Mouse (Mus musculus) midbrain, embryonic 14.5 days (tissue): ENCODE data around the gene Clock. TPM values are rescaled to one million over a fixed set of nuclear protein-coding genes. Genes with fewer than 3 reads are reported as not detected.

ENCODE experiments used
- ATAC-seq: fragments of 200-750 bp; cut with Nextera tagmentation; 2 replicates; pipeline ENCODE4 v1.8.0; 2017; ENCODE audit warnings: moderate number of reproducible peaks, moderate library complexity; ENCODE audit not compliant: low FRiP score, low TSS enrichment
- DNase-seq: peaks from one replicate; pipeline ENCODE4 v3.0.0-alpha.2; 2015
- H3K27ac ChIP-seq: fragments of 300-500 bp; sonication (generic); replicated peaks from 2 replicates; pipeline ENCODE4 v1.5.1; 2014; ENCODE audit warnings: mild to moderate bottlenecking, low read depth, low read length, moderate library complexity
- H3K27me3 ChIP-seq: fragments of 300-500 bp; sonication (generic); 2 replicates; pipeline ENCODE4 v1.6.1; 2014; ENCODE audit warnings: low read length, control low read depth, mixed read lengths; ENCODE audit not compliant: control insufficient read depth, insufficient read depth
- H3K36me3 ChIP-seq: fragments of 300-500 bp; sonication (generic); 2 replicates; pipeline ENCODE4 v1.6.1; 2014; ENCODE audit warnings: low read length, control low read depth; ENCODE audit not compliant: control insufficient read depth, insufficient read depth
- H3K4me1 ChIP-seq: fragments of 300-500 bp; sonication (generic); 2 replicates; pipeline ENCODE4 v1.6.1; 2014; ENCODE audit warnings: mild to moderate bottlenecking, antibody characterized with exemption, low read length, control low read depth; ENCODE audit not compliant: control insufficient read depth, insufficient read depth
- H3K4me2 ChIP-seq: fragments of 300-500 bp; sonication (generic); 2 replicates; pipeline ENCODE4 v1.6.1; 2014; ENCODE audit warnings: mild to moderate bottlenecking, low read length, moderate library complexity
- H3K4me3 ChIP-seq: fragments of 300-500 bp; sonication (generic); replicated peaks from 2 replicates; pipeline ENCODE4 v1.5.1; 2014; ENCODE audit warnings: low read depth, low read length
- H3K9ac ChIP-seq: fragments of 300-500 bp; sonication (generic); replicated peaks from 2 replicates; pipeline ENCODE4 v1.6.1; 2014; ENCODE audit warnings: mild to moderate bottlenecking, low read length, moderate library complexity
- H3K9me3 ChIP-seq: fragments of 300-500 bp; sonication (generic); 2 replicates; pipeline ENCODE4 v1.6.1; 2016; ENCODE audit warnings: low read length, control low read depth, mixed read lengths; ENCODE audit not compliant: control insufficient read depth
- WGBS: fragments of 180-500 bp; shearing (Covaris S2); extraction: QIAGEN DNeasy Blood & Tissue Kit; methylation state at CpG from one replicate; pipeline ENCODE4 v1.1.7; 2014; 5-methylcytosine and 5-hydroxymethylcytosine counted together
- polyA plus RNA-seq: library from polyadenylated mRNA; unstranded; fragments of >200 nt; fragmentation: Nextera tagmentation; extraction: Ambion mirVana; gene quantifications from 2 replicates; pipeline ENCODE4 v1.2.1, GENCODE M21; 2014

Gene Clock
- polyA plus RNA-seq, 1 experiment from 2014 or later: 19.2 TPM

DNA sequence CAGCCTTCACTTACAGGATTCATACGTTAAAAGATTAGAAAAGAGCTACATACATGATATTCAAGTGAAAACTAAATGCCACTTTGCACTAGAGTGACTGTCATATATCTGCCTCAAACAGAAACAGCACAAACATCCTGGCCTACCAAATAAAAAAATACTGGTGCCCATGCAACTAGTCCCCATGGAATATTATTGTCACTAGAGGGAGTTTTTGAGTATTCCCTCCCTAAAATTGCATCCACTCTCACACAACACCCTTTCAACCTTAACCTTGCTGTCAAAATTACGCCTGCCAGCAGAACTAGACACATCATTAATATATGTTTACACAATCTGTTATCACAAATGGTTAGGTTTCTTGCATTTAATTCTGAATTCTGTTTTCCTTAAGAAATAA is 2.6 kb downstream of the Clock start:
- Histone ChIP-seq H3K9me3 (no peaks in the 10 kb centered on the region), H3K27me3 (no peaks in the 10 kb centered on the region), H3K4me1 (peaks cover 25% of the 10 kb centered on the region), H3K27ac (no peak overlapping the region), H3K9ac (no peak overlapping the region), H3K4me3 (no peak overlapping the region), H3K4me2 (no peak overlapping the region), H3K36me3 (peaks cover 3% of the 10 kb centered on the region; the same call in 1 of the 2 replicates)
- no peak for ATAC-seq
- WGBS: 86% methylated on average over 2 of the region's 2 CpGs
- DNase-seq: no peak

DNA sequence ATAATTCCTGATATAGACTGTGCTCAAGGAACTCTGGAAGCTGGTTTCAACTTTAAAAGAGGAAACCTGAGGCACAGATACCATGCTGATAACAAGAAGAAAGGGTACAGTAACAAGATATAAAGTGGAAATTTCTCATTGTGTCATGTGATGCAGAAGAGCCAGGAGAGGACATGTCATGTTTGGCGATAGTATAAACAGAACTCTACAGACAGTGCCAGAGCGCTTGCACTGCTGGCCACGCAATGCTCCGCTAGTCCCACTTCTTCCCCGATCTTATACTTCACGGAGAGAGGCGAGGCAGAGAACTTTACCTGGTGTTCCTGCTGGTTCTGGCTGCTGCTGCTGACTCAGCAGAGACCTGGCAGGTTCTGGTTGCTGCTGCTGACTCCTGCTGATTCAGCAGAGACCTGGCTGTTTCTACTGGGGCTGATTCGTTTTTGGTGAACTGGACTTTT is 15.3 kb downstream of the Clock start:
- DNase-seq (no peak), ATAC-seq (no peak)
- Histone ChIP-seq H3K27me3 (no peaks in the 10 kb centered on the region), H3K27ac (no peak overlapping the region), H3K36me3 (no peaks in the 10 kb centered on the region), H3K9me3 (no peaks in the 10 kb centered on the region), H3K9ac (no peak overlapping the region), H3K4me1 (no peaks in the 10 kb centered on the region), H3K4me3 (no peak overlapping the region), H3K4me2 (no peak overlapping the region)
- 89% methylated on average over 8 of the region's 8 CpGs for WGBS

DNA sequence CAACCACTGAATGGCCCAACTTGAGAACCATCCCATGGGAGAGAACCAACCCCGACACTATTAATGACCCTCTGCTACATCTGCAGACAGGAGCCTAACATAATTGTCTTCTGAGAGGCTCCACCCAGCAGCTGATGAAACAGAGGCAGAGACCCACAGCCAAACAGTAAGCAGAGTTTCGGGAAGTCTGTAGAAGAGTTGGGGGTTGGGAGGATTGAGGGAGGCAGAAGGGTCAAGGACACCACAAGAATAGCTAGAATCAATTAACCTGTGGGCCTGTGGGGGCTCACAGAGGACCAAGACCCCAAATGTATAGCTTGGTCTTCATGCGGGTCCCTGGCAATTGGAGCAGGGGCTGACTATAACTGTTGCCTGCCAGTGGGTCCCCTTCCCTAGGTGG is 16.3 kb downstream of the Clock start:
- 94% methylated on average over 3 of the region's 3 CpGs for WGBS
- no peaks in the 10 kb centered on the region for H3K27me3 ChIP-seq
- no peak overlapping the region for H3K4me2 ChIP-seq
- DNase-seq (no peak), ATAC-seq (no peak)
- no peaks in the 10 kb centered on the region for H3K4me1 ChIP-seq
- no peak overlapping the region for H3K4me3 ChIP-seq
- no peaks in the 10 kb centered on the region for H3K36me3 ChIP-seq
- H3K9me3 ChIP-seq: no peaks in the 10 kb centered on the region
- no peak overlapping the region for H3K9ac ChIP-seq
- no peak overlapping the region for H3K27ac ChIP-seq

DNA sequence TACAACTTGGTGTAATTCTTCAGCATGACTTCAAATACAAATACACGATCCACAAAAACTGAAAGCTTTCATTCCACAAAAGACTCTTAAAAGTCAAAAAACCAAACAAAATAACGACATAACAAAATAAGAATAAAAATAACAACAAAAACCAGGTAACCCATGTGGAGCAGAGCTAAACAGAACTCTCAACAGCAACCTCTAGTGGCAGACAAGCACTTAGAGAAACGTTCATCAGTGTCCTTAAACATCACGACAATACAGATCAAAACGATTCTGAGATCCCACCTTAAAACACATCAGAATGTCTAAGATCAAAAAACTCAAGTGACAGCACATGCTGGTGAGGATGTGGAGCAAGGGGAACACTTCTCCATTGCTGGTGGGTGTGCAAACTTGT is 17.5 kb downstream of the Clock start:
- 78% methylated on average over 5 of the region's 5 CpGs for WGBS
- Histone ChIP-seq H3K9me3 (no peaks in the 10 kb centered on the region), H3K4me2 (no peak overlapping the region), H3K27me3 (no peaks in the 10 kb centered on the region), H3K9ac (no peak overlapping the region), H3K4me3 (no peak overlapping the region), H3K27ac (no peak overlapping the region), H3K36me3 (no peaks in the 10 kb centered on the region), H3K4me1 (no peaks in the 10 kb centered on the region)
- no peak for DNase-seq
- no peak for ATAC-seq

DNA sequence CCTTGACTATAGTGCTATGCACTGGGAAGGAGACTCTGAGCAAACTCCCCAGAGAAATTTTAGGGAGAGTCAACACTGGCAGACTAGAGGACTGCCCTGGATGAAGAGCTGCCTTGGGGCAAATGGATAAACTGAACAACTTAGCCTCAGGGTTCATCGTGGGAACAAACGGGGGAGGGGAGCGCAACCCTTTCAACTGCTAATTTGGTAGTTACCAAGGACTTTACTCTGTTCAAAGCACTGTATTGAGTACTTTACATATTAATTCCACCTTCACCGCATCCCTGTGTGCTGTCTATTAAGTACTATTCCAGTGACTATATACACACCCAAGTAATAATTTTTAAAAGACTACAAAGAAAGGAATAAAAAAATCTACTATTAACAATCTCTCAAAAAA is 18.9 kb downstream of the Clock start:
- Histone ChIP-seq H3K36me3 (no peaks in the 10 kb centered on the region), H3K4me3 (no peak overlapping the region), H3K9ac (no peak overlapping the region), H3K9me3 (no peaks in the 10 kb centered on the region), H3K4me1 (no peaks in the 10 kb centered on the region), H3K27me3 (no peaks in the 10 kb centered on the region), H3K27ac (no peak overlapping the region), H3K4me2 (no peak overlapping the region)
- WGBS: 36% methylated on average over 4 of the region's 4 CpGs
- DNase-seq (peak; percentile 36), ATAC-seq (no peak)

DNA sequence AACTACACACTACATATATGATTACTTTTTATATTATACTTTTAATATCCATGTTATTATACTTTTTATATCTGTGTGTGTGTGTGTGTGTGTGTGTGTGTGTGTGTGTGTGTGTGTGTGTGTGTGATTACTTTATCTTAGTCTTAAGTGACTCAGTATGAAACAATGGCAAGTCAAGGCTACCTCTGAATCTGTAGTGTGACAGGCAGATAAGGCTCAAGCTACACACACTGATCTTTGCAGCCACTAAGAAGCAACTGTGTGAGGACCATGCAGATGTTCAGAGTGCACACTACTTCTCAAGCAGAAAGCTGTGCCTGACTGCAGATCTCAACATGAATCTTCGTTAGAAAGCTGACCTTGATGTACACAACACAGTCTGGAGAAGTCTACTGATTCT is 20.7 kb downstream of the Clock start:
- Histone ChIP-seq H3K4me1 (no peaks in the 10 kb centered on the region), H3K4me3 (no peak overlapping the region), H3K27ac (no peak overlapping the region), H3K9ac (no peak overlapping the region), H3K9me3 (no peaks in the 10 kb centered on the region), H3K36me3 (no peaks in the 10 kb centered on the region), H3K27me3 (no peaks in the 10 kb centered on the region), H3K4me2 (no peak overlapping the region)
- no peak for DNase-seq
- ATAC-seq: no peak
- WGBS: 91% methylated on average over 1 of the region's 1 CpGs

DNA sequence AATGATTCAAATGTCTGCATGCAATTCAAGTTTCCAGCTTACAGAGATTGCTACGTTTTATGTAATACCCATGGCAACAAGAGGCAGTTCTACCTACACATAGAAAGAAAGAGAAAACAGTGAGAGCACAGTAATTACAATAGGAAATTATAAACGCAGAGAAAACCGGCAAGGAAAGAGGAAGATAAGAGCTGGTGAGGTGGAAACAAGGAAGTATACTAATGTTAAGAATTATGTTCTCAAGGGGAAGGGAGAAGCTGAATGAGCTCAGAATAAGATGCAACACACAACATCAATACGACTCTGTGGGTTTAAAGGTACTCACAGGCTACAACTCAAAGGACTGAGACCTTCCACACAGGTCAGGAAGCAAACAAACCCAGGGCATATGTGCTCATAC is 29.6 kb downstream of the Clock start:
- DNase-seq: no peak
- no peaks in the 10 kb centered on the region for H3K4me1 ChIP-seq
- no peak overlapping the region for H3K4me3 ChIP-seq
- no peaks in the 10 kb centered on the region for H3K27me3 ChIP-seq
- H3K36me3 ChIP-seq: 0 out of 2 replicates have a peak, but pooled peaks cover 2% of the 10 kb centered on the region
- no peaks in the 10 kb centered on the region for H3K9me3 ChIP-seq
- no peak overlapping the region for H3K9ac ChIP-seq
- ATAC-seq: no peak
- no peak overlapping the region for H3K27ac ChIP-seq
- 95% methylated on average over 4 of the region's 4 CpGs for WGBS
- H3K4me2 ChIP-seq: no peak overlapping the region

DNA sequence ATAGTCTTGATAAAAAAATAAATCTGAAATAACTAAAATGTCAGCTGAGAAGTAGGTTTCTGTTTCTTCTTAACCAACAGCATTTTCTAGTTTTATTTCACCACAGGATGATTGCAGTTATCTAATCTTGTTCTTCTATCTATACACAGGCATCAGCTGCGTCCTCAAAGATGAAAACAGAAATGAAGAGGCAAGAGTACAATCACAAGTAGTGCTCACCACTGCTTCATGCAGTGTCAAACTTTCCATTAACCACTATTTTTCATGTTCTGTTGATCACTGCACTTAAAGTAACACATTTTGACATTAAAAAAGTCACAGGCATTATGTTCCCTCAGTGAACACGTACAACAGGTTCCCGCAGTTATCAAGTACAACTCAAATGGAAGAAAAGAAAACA is 53.6 kb downstream of the Clock start:
- no peak overlapping the region for H3K4me3 ChIP-seq
- no peak overlapping the region for H3K9ac ChIP-seq
- H3K27ac ChIP-seq: no peak overlapping the region
- no peak for DNase-seq
- 92% methylated on average over 3 of the region's 3 CpGs for WGBS
- no peaks in the 10 kb centered on the region for H3K27me3 ChIP-seq
- no peak for ATAC-seq
- no peaks in the 10 kb centered on the region; the same call in 1 of the 2 replicates for H3K4me1 ChIP-seq
- H3K36me3 ChIP-seq: peaks cover 6% of the 10 kb centered on the region; the same call in 1 of the 2 replicates
- no peak overlapping the region for H3K4me2 ChIP-seq
- H3K9me3 ChIP-seq: no peaks in the 10 kb centered on the region

DNA sequence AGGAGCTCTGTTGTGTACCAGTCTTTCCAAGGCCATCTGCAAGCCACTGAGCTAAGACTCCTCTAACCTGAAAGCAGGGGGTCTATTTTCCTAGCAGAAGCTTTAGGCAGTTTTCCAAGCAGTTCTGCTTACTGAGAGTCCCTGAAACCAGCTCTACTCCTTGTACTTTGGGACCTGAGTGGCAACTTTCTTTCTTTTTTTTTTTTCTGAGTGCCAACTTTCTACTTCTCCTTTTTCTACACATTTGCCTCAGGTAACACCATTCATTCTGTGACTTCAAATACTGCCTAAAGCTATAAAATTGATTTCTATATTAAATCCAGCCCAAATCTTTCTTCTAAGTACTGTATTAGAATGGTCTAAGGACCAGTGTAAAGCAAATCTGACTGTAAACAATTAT is 58.1 kb downstream of the Clock start:
- no peaks in the 10 kb centered on the region for H3K27me3 ChIP-seq
- no peaks in the 10 kb centered on the region for H3K9me3 ChIP-seq
- H3K27ac ChIP-seq: no peak overlapping the region
- DNase-seq: no peak
- H3K36me3 ChIP-seq: peaks cover 18% of the 10 kb centered on the region
- H3K4me1 ChIP-seq: no peaks in the 10 kb centered on the region; the same call in 1 of the 2 replicates
- H3K4me2 ChIP-seq: no peak overlapping the region
- H3K4me3 ChIP-seq: no peak overlapping the region
- no peak for ATAC-seq
- no peak overlapping the region for H3K9ac ChIP-seq
